Mouse (Mus musculus): Measurements from ENCODE around the gene Slc12a6. TPM values are rescaled to one million over a fixed set of nuclear protein-coding genes. Genes with fewer than 3 reads are reported as not detected.

Gene Slc12a6
- polyA plus RNA-seq, 1 experiment, result 31.9 TPM

- Histone ChIP-seq H3K9ac (ENCODE audit: low read depth, poor library complexity, severe bottlenecking) (no peak overlapping the region), H3K4me3 (ENCODE audit: low read depth, low read length) (no peak overlapping the region), H3K27me3 (ENCODE audit: control insufficient read depth, insufficient read depth, low read length, poor library complexity, severe bottlenecking) (no peaks in the 10 kb centered on the region), H3K27ac (ENCODE audit: insufficient read depth, low read length) (no peak overlapping the region), H3K4me1 (ENCODE audit: control insufficient read depth, insufficient read depth, low read length) (no peaks in the 10 kb centered on the region), H3K9me3 (replicated peaks; ENCODE audit: control insufficient read depth, insufficient read depth, low read length, poor library complexity, severe bottlenecking) (no peaks in the 10 kb centered on the region), H3K36me3 (ENCODE audit: control insufficient read depth, insufficient read depth, low read length, poor library complexity, severe bottlenecking) (no peaks in the 10 kb centered on the region)
- TF ChIP-seq CTCF (IDR thresholded peaks at IDR 0.05; ENCODE audit: low read depth, low read length) (no peak), POLR2A (IDR thresholded peaks at IDR 0.05; ENCODE audit: insufficient read depth, low read length) (no peak), EP300 (IDR thresholded peaks at IDR 0.05; ENCODE audit: insufficient read depth, low read depth, low read length) (no peak)
Observed at GRCm38 (mm10) chr2:112318227-112318626, 52.6 kb downstream of the Slc12a6 start.

GRCm38 (mm10) chr2:112318905-112319304 is 53.3 kb downstream of the Slc12a6 start:
- H3K36me3 ChIP-seq (ENCODE audit: control insufficient read depth, insufficient read depth, low read length, poor library complexity, severe bottlenecking), result no peaks in the 10 kb centered on the region
- H3K4me3 ChIP-seq (ENCODE audit: low read depth, low read length), result no peak overlapping the region
- no peaks in the 10 kb centered on the region for H3K4me1 ChIP-seq (ENCODE audit: control insufficient read depth, insufficient read depth, low read length)
- no peaks in the 10 kb centered on the region for H3K9me3 ChIP-seq (replicated peaks; ENCODE audit: control insufficient read depth, insufficient read depth, low read length, poor library complexity, severe bottlenecking)
- H3K9ac ChIP-seq (ENCODE audit: low read depth, poor library complexity, severe bottlenecking), result no peak overlapping the region
- no peak overlapping the region for H3K27ac ChIP-seq (ENCODE audit: insufficient read depth, low read length)
- TF ChIP-seq POLR2A (IDR thresholded peaks at IDR 0.05; ENCODE audit: insufficient read depth, low read length) (no peak), EP300 (IDR thresholded peaks at IDR 0.05; ENCODE audit: insufficient read depth, low read depth, low read length) (no peak), CTCF (IDR thresholded peaks at IDR 0.05; ENCODE audit: low read depth, low read length) (no peak)
- H3K27me3 ChIP-seq (ENCODE audit: control insufficient read depth, insufficient read depth, low read length, poor library complexity, severe bottlenecking), result no peaks in the 10 kb centered on the region

GRCm38 (mm10) chr2:112328069-112328777 is 62.6 kb downstream of the Slc12a6 start:
- Histone ChIP-seq H3K27ac (ENCODE audit: insufficient read depth, low read length) (no peak overlapping the region), H3K4me3 (ENCODE audit: low read depth, low read length) (no peak overlapping the region), H3K27me3 (ENCODE audit: control insufficient read depth, insufficient read depth, low read length, poor library complexity, severe bottlenecking) (no peaks in the 10 kb centered on the region), H3K9ac (ENCODE audit: low read depth, poor library complexity, severe bottlenecking) (no peak overlapping the region), H3K4me1 (ENCODE audit: control insufficient read depth, insufficient read depth, low read length) (no peaks in the 10 kb centered on the region), H3K9me3 (replicated peaks; ENCODE audit: control insufficient read depth, insufficient read depth, low read length, poor library complexity, severe bottlenecking) (no peaks in the 10 kb centered on the region), H3K36me3 (ENCODE audit: control insufficient read depth, insufficient read depth, low read length, poor library complexity, severe bottlenecking) (no peaks in the 10 kb centered on the region)
- no peak for TF ChIP-seq POLR2A (IDR thresholded peaks at IDR 0.05; ENCODE audit: insufficient read depth, low read length)
- no peak for TF ChIP-seq EP300 (IDR thresholded peaks at IDR 0.05; ENCODE audit: insufficient read depth, low read depth, low read length)
- TF ChIP-seq CTCF (IDR thresholded peaks at IDR 0.05; ENCODE audit: low read depth, low read length), result no peak

- no peaks in the 10 kb centered on the region for H3K27me3 ChIP-seq (ENCODE audit: control insufficient read depth, insufficient read depth, low read length, poor library complexity, severe bottlenecking)
- H3K9me3 ChIP-seq (replicated peaks; ENCODE audit: control insufficient read depth, insufficient read depth, low read length, poor library complexity, severe bottlenecking), result no peaks in the 10 kb centered on the region
- no peaks in the 10 kb centered on the region for H3K4me1 ChIP-seq (ENCODE audit: control insufficient read depth, insufficient read depth, low read length)
- H3K9ac ChIP-seq (ENCODE audit: low read depth, poor library complexity, severe bottlenecking), result no peak overlapping the region
- no peak overlapping the region for H3K27ac ChIP-seq (ENCODE audit: insufficient read depth, low read length)
- H3K4me3 ChIP-seq (ENCODE audit: low read depth, low read length), result no peak overlapping the region
- no peaks in the 10 kb centered on the region for H3K36me3 ChIP-seq (ENCODE audit: control insufficient read depth, insufficient read depth, low read length, poor library complexity, severe bottlenecking)
- TF ChIP-seq EP300 (IDR thresholded peaks at IDR 0.05; ENCODE audit: insufficient read depth, low read depth, low read length) (no peak), POLR2A (IDR thresholded peaks at IDR 0.05; ENCODE audit: insufficient read depth, low read length) (no peak), CTCF (IDR thresholded peaks at IDR 0.05; ENCODE audit: low read depth, low read length) (no peak)
Observed at GRCm38 (mm10) chr2:112332051-112332898, 66.7 kb downstream of the Slc12a6 start.

- no peaks in the 10 kb centered on the region for H3K9me3 ChIP-seq (replicated peaks; ENCODE audit: control insufficient read depth, insufficient read depth, low read length, poor library complexity, severe bottlenecking)
- H3K27ac ChIP-seq (ENCODE audit: insufficient read depth, low read length), result no peak overlapping the region
- H3K4me3 ChIP-seq (ENCODE audit: low read depth, low read length), result no peak overlapping the region
- TF ChIP-seq CTCF (IDR thresholded peaks at IDR 0.05; ENCODE audit: low read depth, low read length), result no peak
- no peak for TF ChIP-seq POLR2A (IDR thresholded peaks at IDR 0.05; ENCODE audit: insufficient read depth, low read length)
- TF ChIP-seq EP300 (IDR thresholded peaks at IDR 0.05; ENCODE audit: insufficient read depth, low read depth, low read length), result no peak
- no peaks in the 10 kb centered on the region for H3K27me3 ChIP-seq (ENCODE audit: control insufficient read depth, insufficient read depth, low read length, poor library complexity, severe bottlenecking)
- no peaks in the 10 kb centered on the region for H3K4me1 ChIP-seq (ENCODE audit: control insufficient read depth, insufficient read depth, low read length)
- no peaks in the 10 kb centered on the region for H3K36me3 ChIP-seq (ENCODE audit: control insufficient read depth, insufficient read depth, low read length, poor library complexity, severe bottlenecking)
- H3K9ac ChIP-seq (ENCODE audit: low read depth, poor library complexity, severe bottlenecking), result no peak overlapping the region
Observed at GRCm38 (mm10) chr2:112337211-112337610, 71.6 kb downstream of the Slc12a6 start.

- TF ChIP-seq CTCF (IDR thresholded peaks at IDR 0.05; ENCODE audit: low read depth, low read length), result peak; percentile 31
- TF ChIP-seq EP300 (IDR thresholded peaks at IDR 0.05; ENCODE audit: insufficient read depth, low read depth, low read length), result no peak
- no peaks in the 10 kb centered on the region; the same call in 1 of the 2 replicates for H3K36me3 ChIP-seq (ENCODE audit: control insufficient read depth, insufficient read depth, low read length, poor library complexity, severe bottlenecking)
- H3K4me1 ChIP-seq (ENCODE audit: control insufficient read depth, insufficient read depth, low read length), result no peaks in the 10 kb centered on the region
- H3K27me3 ChIP-seq (ENCODE audit: control insufficient read depth, insufficient read depth, low read length, poor library complexity, severe bottlenecking), result no peaks in the 10 kb centered on the region
- no peak overlapping the region for H3K27ac ChIP-seq (ENCODE audit: insufficient read depth, low read length)
- no peak overlapping the region for H3K9ac ChIP-seq (ENCODE audit: low read depth, poor library complexity, severe bottlenecking)
- H3K4me3 ChIP-seq (ENCODE audit: low read depth, low read length), result no peak overlapping the region
- H3K9me3 ChIP-seq (replicated peaks; ENCODE audit: control insufficient read depth, insufficient read depth, low read length, poor library complexity, severe bottlenecking), result no peaks in the 10 kb centered on the region
Observed at GRCm38 (mm10) chr2:112339736-112340135, 74.1 kb downstream of the Slc12a6 start.

All from ES-Bruce4 (cell line).